Mouse (Mus musculus) thymus, adult 2 months (tissue): Measurements from ENCODE around the gene Parp12.

Source experiments
- CTCF ChIP-seq: fragments of 200-500 bp; IDR thresholded peaks from 2 replicates; pipeline ENCODE4 v1.5.1; 2012; ENCODE audit warnings: mild to moderate bottlenecking, control low read depth, low read length, moderate library complexity, borderline replicate concordance; ENCODE audit not compliant: control insufficient read depth, poor library complexity, insufficient read depth; ENCODE audit errors: extremely low read depth
- POLR2A ChIP-seq: fragments of 200-500 bp; IDR thresholded peaks from 2 replicates; pipeline ENCODE4 v1.6.1; 2012; ENCODE audit warnings: mild to moderate bottlenecking, low read length, control low read depth, moderate library complexity; ENCODE audit not compliant: control insufficient read depth, poor library complexity, insufficient read depth; ENCODE audit errors: extremely low read depth

- TF ChIP-seq CTCF (no peak), POLR2A (no peak)
Observed at GRCm38 (mm10) chr6:39120685-39121084, 2.5 kb upstream of the Parp12 start.
